Mouse (Mus musculus) midbrain, postnatal 0 days (tissue): ENCODE data around the gene Sox5. TPM values are rescaled to one million over a fixed set of nuclear protein-coding genes. Genes with fewer than 3 reads are reported as not detected.

Source experiments
- ATAC-seq: fragments of 200-750 bp; cut with Nextera tagmentation; 2 replicates; pipeline ENCODE4 v1.8.0; 2017; ENCODE audit warnings: moderate number of reproducible peaks, mild to moderate bottlenecking, moderate TSS enrichment, moderate library complexity; ENCODE audit not compliant: low FRiP score
- DNase-seq: peaks from one replicate; pipeline ENCODE4 v3.0.0-alpha.2; 2015; ENCODE audit warnings: low spot score
- H3K27ac ChIP-seq: fragments of 300-500 bp; sonication (generic); 2 replicates; pipeline ENCODE4 v1.5.1; 2014; ENCODE audit warnings: low read depth, mild to moderate bottlenecking, low read length, mixed read lengths
- H3K27me3 ChIP-seq: fragments of 300-500 bp; sonication (generic); 2 replicates; pipeline ENCODE4 v1.6.1; 2014; ENCODE audit warnings: low read length, control low read depth, mixed read lengths; ENCODE audit not compliant: insufficient read depth
- H3K36me3 ChIP-seq: fragments of 300-500 bp; sonication (generic); 2 replicates; pipeline ENCODE4 v1.6.1; 2014; ENCODE audit warnings: low read length, control low read depth, mixed read lengths; ENCODE audit not compliant: insufficient read depth
- H3K4me1 ChIP-seq: fragments of 300-500 bp; sonication (generic); 2 replicates; pipeline ENCODE4 v1.6.1; 2014; ENCODE audit warnings: mild to moderate bottlenecking, control low read depth, antibody characterized with exemption, low read length, mixed read lengths; ENCODE audit not compliant: insufficient read depth
- H3K4me2 ChIP-seq: fragments of 300-500 bp; sonication (generic); 2 replicates; pipeline ENCODE4 v1.6.1; 2014; ENCODE audit warnings: low read depth, mild to moderate bottlenecking, low read length, mixed read lengths; ENCODE audit not compliant: poor library complexity, severe bottlenecking
- H3K4me3 ChIP-seq: fragments of 300-500 bp; sonication (generic); 2 replicates; pipeline ENCODE4 v1.5.1; 2014; ENCODE audit warnings: low read depth, mild to moderate bottlenecking, low read length, moderate library complexity
- H3K9ac ChIP-seq: fragments of 300-500 bp; sonication (generic); replicated peaks from 2 replicates; pipeline ENCODE4 v1.6.1; 2014; ENCODE audit warnings: mild to moderate bottlenecking, low read length, moderate library complexity, mixed read lengths; ENCODE audit not compliant: poor library complexity, severe bottlenecking
- H3K9me3 ChIP-seq: fragments of 300-500 bp; sonication (generic); 2 replicates; pipeline ENCODE4 v1.6.1; 2016; ENCODE audit warnings: low read length, control low read depth
- CTCF ChIP-seq: IDR thresholded peaks from 2 replicates; pipeline ENCODE4 v1.5.1; 2016; ENCODE audit warnings: antibody characterized with exemption, mild to moderate bottlenecking
- WGBS: fragments of 180-500 bp; shearing (Covaris S2); extraction: QIAGEN DNeasy Blood & Tissue Kit; methylation state at CpG from one replicate; pipeline ENCODE4 v1.1.7; 2014; 5-methylcytosine and 5-hydroxymethylcytosine counted together
- polyA plus RNA-seq: library from polyadenylated mRNA; unstranded; fragments of >200 nt; fragmentation: Nextera tagmentation; extraction: Ambion mirVana; gene quantifications from 2 replicates; pipeline ENCODE4 v1.2.1, GENCODE M21; 2015
- total RNA-seq: library from RNA; depleted of rRNA; stranded (reverse); fragments of >200 nt; gene quantifications from 2 replicates; pipeline ENCODE4 v1.2.3, GENCODE M21; 2014

Gene Sox5
- total and polyA plus RNA-seq, 2 experiments from 2014 or later, result 11.3 to 25.0 TPM

DNA sequence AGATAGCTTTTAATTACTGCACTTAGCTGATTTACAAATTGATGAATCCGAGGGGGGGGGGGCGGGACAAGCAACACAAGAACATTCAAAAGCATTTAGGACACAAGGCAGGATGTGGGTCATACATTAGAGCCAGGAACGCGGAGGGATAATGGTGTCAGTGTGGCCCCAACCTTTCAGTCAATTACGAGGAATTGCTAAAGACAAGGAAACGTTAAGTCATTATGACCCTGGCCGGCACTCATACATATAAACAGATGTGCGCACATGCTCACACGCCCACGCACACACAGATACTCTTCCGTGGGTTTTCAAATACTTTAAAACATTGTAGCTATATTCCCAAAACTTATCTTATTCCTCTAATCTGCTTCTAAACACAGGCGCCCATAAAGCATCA, 19.9 kb downstream of the Sox5 start:
- Histone ChIP-seq H3K9me3 (no peaks in the 10 kb centered on the region), H3K4me1 (no peaks in the 10 kb centered on the region), H3K9ac (no peak overlapping the region), H3K36me3 (no peaks in the 10 kb centered on the region), H3K27me3 (no peaks in the 10 kb centered on the region), H3K4me2 (no peak overlapping the region), H3K4me3 (no peak overlapping the region), H3K27ac (no peak overlapping the region)
- ATAC-seq (no peak), DNase-seq (no peak)
- TF ChIP-seq CTCF, result no peak
- 89% methylated on average over 12 of the region's 12 CpGs for WGBS

GRCm38 (mm10) chr6:144759193-144759592, 22.6 kb downstream of the Sox5 start:
- ATAC-seq, result no peak
- DNase-seq, result no peak
- Histone ChIP-seq H3K27ac (no peak overlapping the region), H3K9ac (no peak overlapping the region), H3K27me3 (no peaks in the 10 kb centered on the region), H3K4me1 (no peaks in the 10 kb centered on the region), H3K9me3 (no peaks in the 10 kb centered on the region), H3K36me3 (no peaks in the 10 kb centered on the region), H3K4me2 (no peak overlapping the region), H3K4me3 (no peak overlapping the region)
- WGBS, result 48% methylated on average over 8 of the region's 8 CpGs
- no peak for TF ChIP-seq CTCF

GRCm38 (mm10) chr6:144757414-144757813, 24.4 kb downstream of the Sox5 start:
- WGBS, result 47% methylated on average over 14 of the region's 14 CpGs
- ATAC-seq, result no peak
- Histone ChIP-seq H3K4me3 (no peak overlapping the region), H3K36me3 (no peaks in the 10 kb centered on the region), H3K27ac (no peak overlapping the region), H3K9me3 (no peaks in the 10 kb centered on the region), H3K27me3 (no peaks in the 10 kb centered on the region), H3K4me1 (no peaks in the 10 kb centered on the region), H3K9ac (no peak overlapping the region), H3K4me2 (no peak overlapping the region)
- DNase-seq, result no peak
- no peak for TF ChIP-seq CTCF

DNA sequence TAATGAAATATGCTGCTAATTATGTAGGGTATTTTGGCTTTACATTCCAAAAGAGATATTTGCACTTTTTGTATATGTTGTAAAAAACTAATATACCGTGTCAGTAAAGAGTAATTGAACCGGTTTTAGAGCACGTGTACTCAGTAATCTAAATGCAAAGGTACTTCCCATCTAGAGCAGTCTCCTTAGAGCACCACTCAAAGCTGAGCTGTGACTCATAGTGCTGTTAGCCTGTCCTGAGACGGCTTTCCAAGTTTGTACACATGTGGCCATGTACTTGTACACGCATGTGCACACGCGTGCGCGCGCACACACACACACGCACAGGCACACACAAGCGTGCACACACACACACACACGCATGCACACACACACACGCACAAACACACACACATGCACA, 25.3 kb downstream of the Sox5 start:
- Histone ChIP-seq H3K27me3 (no peaks in the 10 kb centered on the region), H3K4me2 (no peak overlapping the region), H3K4me1 (no peaks in the 10 kb centered on the region), H3K27ac (no peak overlapping the region), H3K9me3 (no peaks in the 10 kb centered on the region), H3K36me3 (no peaks in the 10 kb centered on the region), H3K4me3 (no peak overlapping the region), H3K9ac (no peak overlapping the region)
- TF ChIP-seq CTCF, result no peak
- DNase-seq, result no peak
- ATAC-seq, result no peak
- WGBS, result 94% methylated on average over 14 of the region's 14 CpGs

DNA sequence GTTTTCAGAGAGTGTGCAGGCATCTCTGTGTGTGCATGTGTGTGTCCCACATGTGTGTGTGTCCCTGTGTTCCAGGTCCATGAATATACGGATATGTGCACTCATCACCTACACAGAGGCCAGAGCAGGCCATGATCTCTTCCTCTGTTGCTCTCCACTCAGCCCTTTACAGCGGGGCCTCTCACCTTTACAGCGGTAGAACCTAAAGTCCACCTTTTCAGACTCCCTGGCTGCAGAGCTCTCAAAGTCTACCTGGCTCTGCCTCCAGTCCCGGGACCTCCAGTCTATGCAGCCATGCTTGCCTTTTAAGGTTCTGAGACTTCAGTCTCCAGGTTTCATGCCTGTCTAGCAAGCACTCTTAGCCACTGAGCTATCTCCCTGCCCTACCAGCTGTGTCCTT, 26.5 kb downstream of the Sox5 start:
- H3K27me3 ChIP-seq, result no peaks in the 10 kb centered on the region

DNA sequence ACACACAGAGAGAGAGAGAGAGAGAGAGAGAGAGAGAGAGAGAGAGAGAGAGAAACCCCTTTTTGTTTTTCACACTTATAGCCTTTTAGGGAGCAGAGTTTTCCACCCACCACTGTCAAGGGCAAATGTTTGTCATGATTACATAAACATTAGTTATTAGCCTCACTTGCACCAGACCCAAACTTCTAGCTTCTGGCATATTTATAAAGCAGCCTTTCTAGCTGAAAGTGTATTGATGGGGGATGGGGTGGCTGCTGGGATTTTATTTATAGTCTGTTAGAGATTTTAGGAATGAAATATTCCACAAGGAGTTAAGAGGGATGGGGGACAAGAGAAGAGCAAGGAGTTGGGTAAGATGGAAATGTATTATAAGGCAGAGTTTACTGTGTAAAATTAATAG, 27.4 kb downstream of the Sox5 start:
- DNase-seq, result no peak

More for the DNA sequence above, 26.5 kb downstream of the Sox5 start:
- H3K9me3 ChIP-seq, result no peaks in the 10 kb centered on the region
- H3K27ac ChIP-seq, result no peak overlapping the region
- H3K36me3 ChIP-seq, result no peaks in the 10 kb centered on the region
- no peak overlapping the region for H3K9ac ChIP-seq
- no peak for TF ChIP-seq CTCF
- 93% methylated on average over 4 of the region's 4 CpGs for WGBS
- ATAC-seq (no peak), DNase-seq (no peak)
- no peak overlapping the region for H3K4me2 ChIP-seq
- H3K4me1 ChIP-seq, result no peaks in the 10 kb centered on the region
- H3K4me3 ChIP-seq, result no peak overlapping the region

DNA sequence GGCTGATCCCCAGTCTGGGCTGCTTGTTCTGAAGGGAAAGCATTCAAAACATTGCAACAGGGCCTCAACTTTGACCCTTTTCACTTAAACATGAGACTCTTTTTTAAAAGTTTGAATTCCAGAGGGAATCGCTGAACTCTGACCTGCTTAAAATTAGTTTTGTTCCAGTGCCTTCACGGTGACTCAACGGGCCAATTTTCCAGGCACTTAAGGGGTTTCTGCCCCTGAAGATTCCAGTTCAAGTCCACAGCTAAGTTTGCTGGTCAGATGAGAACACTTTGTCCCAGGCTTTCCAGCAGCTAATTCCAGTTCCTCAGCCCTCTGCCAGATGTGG, 27.8 kb downstream of the Sox5 start:
- H3K9ac ChIP-seq, result no peak overlapping the region
- H3K4me2 ChIP-seq, result no peak overlapping the region
- no peaks in the 10 kb centered on the region for H3K4me1 ChIP-seq
- no peaks in the 10 kb centered on the region for H3K9me3 ChIP-seq
- no peak for TF ChIP-seq CTCF
- no peak overlapping the region for H3K27ac ChIP-seq
- no peaks in the 10 kb centered on the region for H3K27me3 ChIP-seq
- no peak overlapping the region for H3K4me3 ChIP-seq
- 32% methylated on average over 3 of the region's 3 CpGs for WGBS
- ATAC-seq (no peak), DNase-seq (no peak)
- no peaks in the 10 kb centered on the region for H3K36me3 ChIP-seq

More for the DNA sequence above, 27.4 kb downstream of the Sox5 start:
- Histone ChIP-seq H3K4me3 (no peak overlapping the region), H3K4me2 (no peak overlapping the region), H3K27me3 (no peaks in the 10 kb centered on the region), H3K9ac (no peak overlapping the region), H3K4me1 (no peaks in the 10 kb centered on the region), H3K27ac (no peak overlapping the region), H3K36me3 (no peaks in the 10 kb centered on the region), H3K9me3 (no peaks in the 10 kb centered on the region)
- TF ChIP-seq CTCF, result no peak
- no peak for ATAC-seq
